Mouse (Mus musculus): Measurements from ENCODE around the gene Paqr7. TPM values are rescaled to one million over a fixed set of nuclear protein-coding genes. Genes with fewer than 3 reads are reported as not detected.
"Not testable (repeated sequence)": the region's sequence is repeated elsewhere in the genome, so short reads cannot be mapped to it uniquely, and the experiment has no call there.

The Paqr7 gene
- total RNA-seq, 2 experiments from 2014 or later, result 50.0 to 51.9 TPM

GRCm38 (mm10) chr4:134498983-134499382 lies 2.5 kb downstream of the Paqr7 start:
- DNase-seq (ENCODE audit: low spot score in 2 of 2), result not testable (repeated sequence)

GRCm38 (mm10) chr4:134501095-134501494 lies 4.6 kb downstream of the Paqr7 start:
- DNase-seq (ENCODE audit: low spot score in 2 of 2), result no peak

GRCm38 (mm10) chr4:134503686-134504357 lies 7.3 kb downstream of the Paqr7 start:
- DNase-seq (ENCODE audit: low spot score in 2 of 2), result no peak

GRCm38 (mm10) chr4:134505303-134505789 lies 8.8 kb downstream of the Paqr7 start:
- DNase-seq (ENCODE audit: low spot score in 2 of 2), result no peak

- no peak for DNase-seq (ENCODE audit: low spot score in 2 of 2)
These were observed 9.6 kb downstream of the Paqr7 start for GRCm38 (mm10) chr4:134505966-134506594.

GRCm38 (mm10) chr4:134506713-134507112 lies 10.2 kb downstream of the Paqr7 start:
- DNase-seq (ENCODE audit: low spot score in 2 of 2), result no peak

GRCm38 (mm10) chr4:134510396-134510795 lies 13.9 kb downstream of the Paqr7 start:
- DNase-seq (ENCODE audit: low spot score in 2 of 2), result no peak

GRCm38 (mm10) chr4:134510845-134511411 lies 14.4 kb downstream of the Paqr7 start, which contains the start of gene Aunip:
Gene Aunip, plus strand, starts transcription at chr4:134510999.
- peak; percentile 85 to 88 for DNase-seq (ENCODE audit: low spot score in 2 of 2)

GRCm38 (mm10) chr4:134511730-134512129 lies 15.2 kb downstream of the Paqr7 start:
- DNase-seq (ENCODE audit: low spot score in 2 of 2), result no peak

GRCm38 (mm10) chr4:134512798-134513197 lies 16.3 kb downstream of the Paqr7 start:
- peak; percentile 64 to 67 for DNase-seq (ENCODE audit: low spot score in 2 of 2)

- DNase-seq (ENCODE audit: low spot score in 2 of 2), result no peak
These were observed 17.9 kb downstream of the Paqr7 start for GRCm38 (mm10) chr4:134514309-134514930.

GRCm38 (mm10) chr4:134515614-134516013 lies 19.1 kb downstream of the Paqr7 start:
- DNase-seq (ENCODE audit: low spot score in 2 of 2), result no peak

GRCm38 (mm10) chr4:134516981-134517380 lies 20.5 kb downstream of the Paqr7 start:
- DNase-seq (ENCODE audit: low spot score in 2 of 2), result no peak

GRCm38 (mm10) chr4:134517719-134518118 lies 21.2 kb downstream of the Paqr7 start:
- DNase-seq (ENCODE audit: low spot score in 2 of 2), result no peak

- no peak for DNase-seq (ENCODE audit: low spot score in 2 of 2)
These were observed 22.0 kb downstream of the Paqr7 start for GRCm38 (mm10) chr4:134518541-134518940.

GRCm38 (mm10) chr4:134519281-134519680 lies 22.8 kb downstream of the Paqr7 start:
- no peak for DNase-seq (ENCODE audit: low spot score in 2 of 2)

- DNase-seq (ENCODE audit: low spot score in 2 of 2), result no peak
These were observed 26.9 kb downstream of the Paqr7 start for GRCm38 (mm10) chr4:134523447-134523846.

GRCm38 (mm10) chr4:134525806-134526205 lies 29.3 kb downstream of the Paqr7 start:
- DNase-seq (ENCODE audit: low spot score in 2 of 2), result no peak

GRCm38 (mm10) chr4:134526220-134526619 lies 29.7 kb downstream of the Paqr7 start:
- no peak for DNase-seq (ENCODE audit: low spot score in 2 of 2)

- DNase-seq (ENCODE audit: low spot score in 2 of 2), result no peak
These were observed 36.4 kb downstream of the Paqr7 start for GRCm38 (mm10) chr4:134532928-134533327.

GRCm38 (mm10) chr4:134533421-134533820 lies 36.9 kb downstream of the Paqr7 start:
- no peak for DNase-seq (ENCODE audit: low spot score in 2 of 2)

All from layer of hippocampus, postnatal 10 days (tissue).